Mouse (Mus musculus): ENCODE measurements around the gene Lrrc8a. TPM values are rescaled to one million over a fixed set of nuclear protein-coding genes. Genes with fewer than 3 reads are reported as not detected.

Gene Lrrc8a
- total RNA-seq, 2 experiments from 2014 or later: 54.0 to 55.9 TPM

DNA sequence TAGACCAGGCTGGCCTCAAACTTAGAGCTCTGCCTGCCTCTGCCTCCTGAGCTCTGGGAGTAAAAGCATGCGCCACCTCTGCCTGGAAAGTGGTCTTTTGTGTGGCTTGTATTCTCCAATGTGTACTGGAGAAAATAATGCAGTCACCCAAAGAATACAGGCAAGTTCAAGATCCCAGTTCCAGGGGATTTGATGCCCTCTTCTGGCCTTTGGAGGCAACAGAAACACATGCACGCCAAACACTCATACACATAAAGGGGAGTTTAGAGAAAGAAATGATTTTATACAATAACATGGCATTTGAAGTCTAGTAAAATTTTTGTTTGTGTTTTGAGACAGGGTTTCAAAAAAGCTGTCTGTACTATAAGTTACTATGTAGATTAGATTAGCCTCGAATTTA lies 62.0 kb downstream of the Lrrc8a start:
- DNase-seq (ENCODE audit: low spot score in 2 of 2): no peak

DNA sequence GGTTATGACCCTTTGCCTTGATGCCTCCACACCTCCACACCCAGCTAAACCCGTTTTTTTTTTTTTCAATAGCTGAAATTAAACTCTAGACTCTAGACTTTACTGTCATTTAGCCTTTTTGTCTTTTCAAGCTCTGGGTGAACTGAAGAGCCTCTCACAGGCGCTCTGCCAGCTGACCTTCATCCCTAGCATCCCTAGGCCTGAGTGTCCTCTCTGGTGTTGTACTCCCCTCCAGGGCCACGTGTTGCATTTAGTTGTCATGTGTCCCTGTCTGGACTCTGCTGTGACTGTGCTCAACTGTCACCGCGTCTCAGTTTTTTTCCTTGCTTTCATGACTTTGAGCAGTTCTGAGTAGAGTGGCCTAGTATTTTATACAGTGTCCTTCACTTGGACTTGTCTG lies 62.5 kb downstream of the Lrrc8a start:
- DNase-seq (ENCODE audit: low spot score in 2 of 2): no peak

DNA sequence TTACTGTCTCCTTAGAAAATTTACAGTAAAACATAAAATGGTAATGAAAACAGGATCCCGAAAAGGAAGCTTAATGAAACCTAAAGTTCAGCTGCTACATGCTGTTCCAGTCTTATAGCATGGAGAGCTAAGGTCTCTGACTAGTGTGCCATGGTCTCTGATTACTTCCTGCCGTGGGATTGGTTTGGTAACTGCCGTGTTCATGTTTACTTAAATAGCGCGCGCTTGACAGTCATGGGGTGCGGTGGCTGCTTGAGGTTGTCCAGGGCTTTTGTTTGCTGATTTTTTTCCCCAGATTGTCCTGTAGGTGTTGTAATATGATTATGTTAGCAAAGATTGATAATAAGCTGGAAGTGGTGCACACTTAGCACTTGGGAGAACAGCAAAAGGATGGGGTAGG lies 68.6 kb downstream of the Lrrc8a start:
- DNase-seq (ENCODE audit: low spot score in 2 of 2): no peak

DNA sequence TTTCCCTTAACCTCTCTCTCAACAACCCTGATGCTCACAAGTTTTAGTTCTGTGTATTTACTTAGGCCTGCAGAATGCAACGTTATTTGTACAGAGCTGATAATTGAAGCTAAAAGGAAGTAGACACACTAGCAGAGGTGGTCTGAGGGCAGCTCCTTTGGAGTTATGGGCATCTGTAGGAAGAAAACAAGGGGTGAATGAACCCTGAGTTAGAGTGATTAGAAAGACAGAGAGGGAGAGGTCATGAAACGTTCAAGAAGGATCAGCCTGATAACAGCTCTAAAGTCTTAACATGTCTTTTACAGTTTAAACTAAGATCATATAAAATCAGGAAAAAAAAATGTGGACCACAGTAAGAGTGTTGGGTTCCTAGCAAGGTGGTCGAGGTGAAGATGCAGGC lies 71.8 kb downstream of the Lrrc8a start:
- DNase-seq (ENCODE audit: low spot score in 2 of 2): no peak

DNA sequence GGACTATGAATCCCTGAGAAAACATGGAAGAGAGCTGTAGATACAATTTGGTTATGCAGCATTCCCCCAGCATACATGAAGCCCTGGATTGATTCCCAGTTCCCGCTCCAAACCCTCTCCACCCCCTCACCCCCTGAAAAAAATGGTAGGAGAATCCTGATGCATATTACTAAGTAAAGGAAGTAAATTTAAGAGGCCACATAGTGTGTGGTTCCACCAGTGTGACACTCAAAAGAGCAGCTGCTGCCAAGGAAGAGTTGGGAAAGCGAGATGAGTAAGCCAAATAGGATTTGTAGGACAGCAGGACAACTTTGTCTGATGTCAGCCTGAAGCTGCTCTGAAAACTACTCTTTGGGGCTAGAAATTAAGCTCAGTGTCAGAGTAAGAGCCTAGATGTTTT lies 74.0 kb downstream of the Lrrc8a start:
- no peak for DNase-seq (ENCODE audit: low spot score in 2 of 2)

Other genes with a start within 250 kb of the Lrrc8a start
- gene Wdr34, start 188.8 kb upstream of the Lrrc8a start, total RNA-seq (2021): 10 to 100 TPM; 42.2 to 46.3 TPM
- gene Set, start 180.3 kb upstream of the Lrrc8a start, total RNA-seq (2021): 100 to 1,000 TPM; 231 to 233 TPM
- 1 to 10 TPM; 1.8 to 2.2 TPM for gene Pkn3, start 160.0 kb upstream of the Lrrc8a start, total RNA-seq (2021)
- 10 to 100 TPM; 19.6 to 19.7 TPM for gene Zdhhc12, start 144.1 kb upstream of the Lrrc8a start, total RNA-seq (2021)
- 100 to 1,000 TPM; 121 to 126 TPM for gene Zer1, start 113.1 kb upstream of the Lrrc8a start, total RNA-seq (2021)
- 10 to 100 TPM; 72.6 to 73.5 TPM for gene Tbc1d13, start 104.0 kb upstream of the Lrrc8a start, total RNA-seq (2021)
- gene Endog, start 66.2 kb upstream of the Lrrc8a start, total RNA-seq (2021): 10 to 100 TPM; 23.4 to 24.6 TPM
- 10 to 100 TPM; 31.2 to 35.3 TPM for gene Spout1, start 59.3 kb upstream of the Lrrc8a start, total RNA-seq (2021)
- 10 to 100 TPM; 16.4 to 17.6 TPM for gene Kyat1, start 31.9 kb upstream of the Lrrc8a start, total RNA-seq (2021)
- gene Gm28035, start 2.9 kb downstream of the Lrrc8a start, total RNA-seq (2021): 1 to 10 TPM; 5.8 to 7.2 TPM
- gene Phyhd1, start 28.5 kb downstream of the Lrrc8a start, total RNA-seq (2021): 10 to 100 TPM; 16.9 to 19.2 TPM
- gene Gm28038, start 43.3 kb downstream of the Lrrc8a start, total RNA-seq (2021): not detected
- 10 to 100 TPM; 23.8 to 24.4 TPM for gene Dolk, start 48.6 kb downstream of the Lrrc8a start, total RNA-seq (2021)
- gene Nup188, start 48.7 kb downstream of the Lrrc8a start, total RNA-seq (2021): 10 to 100 TPM; 24.6 to 30.1 TPM
- 100 to 1,000 TPM; 209 to 233 TPM for gene Sh3glb2, start 121.6 kb downstream of the Lrrc8a start, total RNA-seq (2021)
- 100 to 1,000 TPM; 101 to 112 TPM for gene Miga2, start 126.5 kb downstream of the Lrrc8a start, total RNA-seq (2021)
- gene Dolpp1, start 154.5 kb downstream of the Lrrc8a start, total RNA-seq (2021): 10 to 100 TPM; 31.7 to 37.4 TPM
- gene Crat, start 178.1 kb downstream of the Lrrc8a start, total RNA-seq (2021): 10 to 100 TPM; 39.0 to 41.9 TPM
- gene Ptpa, start 178.3 kb downstream of the Lrrc8a start, total RNA-seq (2021): 100 to 1,000 TPM; 144 to 159 TPM
- 1 to 10 TPM; 8.0 to 9.6 TPM for gene Ier5l, start 236.5 kb downstream of the Lrrc8a start, total RNA-seq (2021)

Data from layer of hippocampus, postnatal 10 days (tissue).